Mouse (Mus musculus): ENCODE data around the gene Trak1.

Gene Trak1

GRCm38 (mm10) chr9:121371946-121372646, 74.8 kb downstream of the Trak1 start:
- DNase-seq (ENCODE audit: low read depth), result peak; percentile 46

GRCm38 (mm10) chr9:121373107-121373506, 75.8 kb downstream of the Trak1 start:
- DNase-seq (ENCODE audit: low read depth), result no peak

- no peak for DNase-seq (ENCODE audit: low read depth)
These were observed 76.2 kb downstream of the Trak1 start for GRCm38 (mm10) chr9:121373512-121373911.

GRCm38 (mm10) chr9:121374076-121374863, 77.0 kb downstream of the Trak1 start:
- peak; percentile 83 for DNase-seq (ENCODE audit: low read depth)

- no peak for DNase-seq (ENCODE audit: low read depth)
These were observed 77.6 kb downstream of the Trak1 start for GRCm38 (mm10) chr9:121374864-121375255.

GRCm38 (mm10) chr9:121376094-121376493, 78.8 kb downstream of the Trak1 start:
- DNase-seq (ENCODE audit: low read depth), result no peak

GRCm38 (mm10) chr9:121380310-121380920, 83.1 kb downstream of the Trak1 start:
- DNase-seq (ENCODE audit: low read depth), result no peak

GRCm38 (mm10) chr9:121381678-121382297, 84.5 kb downstream of the Trak1 start:
- no peak for DNase-seq (ENCODE audit: low read depth)

- DNase-seq (ENCODE audit: low read depth), result no peak
These were observed 85.3 kb downstream of the Trak1 start for GRCm38 (mm10) chr9:121382568-121382967.

GRCm38 (mm10) chr9:121383180-121383586, 85.9 kb downstream of the Trak1 start:
- no peak for DNase-seq (ENCODE audit: low read depth)

GRCm38 (mm10) chr9:121384620-121385019, 87.3 kb downstream of the Trak1 start:
- DNase-seq (ENCODE audit: low read depth), result no peak

GRCm38 (mm10) chr9:121385091-121385748, 87.9 kb downstream of the Trak1 start:
- DNase-seq (ENCODE audit: low read depth), result peak; percentile 75

GRCm38 (mm10) chr9:121385749-121386350, 88.5 kb downstream of the Trak1 start:
- no peak for DNase-seq (ENCODE audit: low read depth)

- no peak for DNase-seq (ENCODE audit: low read depth)
These were observed 90.4 kb downstream of the Trak1 start for GRCm38 (mm10) chr9:121387539-121388272.

- DNase-seq (ENCODE audit: low read depth), result no peak
These were observed 91.1 kb downstream of the Trak1 start for GRCm38 (mm10) chr9:121388273-121388931.

- no peak for DNase-seq (ENCODE audit: low read depth)
These were observed 92.0 kb downstream of the Trak1 start for GRCm38 (mm10) chr9:121389258-121389657.

GRCm38 (mm10) chr9:121391898-121392297, 94.6 kb downstream of the Trak1 start:
- DNase-seq (ENCODE audit: low read depth), result no peak

- DNase-seq (ENCODE audit: low read depth), result peak; percentile 57
These were observed 95.1 kb downstream of the Trak1 start for GRCm38 (mm10) chr9:121392427-121392826.

GRCm38 (mm10) chr9:121393104-121393503, 95.8 kb downstream of the Trak1 start:
- DNase-seq (ENCODE audit: low read depth), result no peak

GRCm38 (mm10) chr9:121394882-121395281, 97.6 kb downstream of the Trak1 start:
- no peak for DNase-seq (ENCODE audit: low read depth)

All from naive thymus-derived CD4-positive, alpha-beta T cell, adult 2 months (primary cell).